ENCODE assay signal across 8 mouse cellular contexts in genomic region chr15:25715218-25715995, GRCm38 (mm10).
DNase-seq lines count a peak whose midpoint lies in the region; ATAC-seq lines count a peak whose summit lies in the region.

No protein-coding gene starts in this region.

- DNase-seq in retina, postnatal 1 day = peak; percentile 20
- no peak for DNase-seq in retina, embryonic 14.5 days (ENCODE audit: low spot score)
- DNase-seq in layer of hippocampus, adult 11-12 months (ENCODE audit: low spot score) = no peak
- no peak for DNase-seq in spleen, postnatal 36 days (ENCODE audit: low spot score in 2 of 2)

- H3K27me3 ChIP-seq in intestine, embryonic 15.5 days (replicated peaks) = no peaks in the 10 kb centered on the region
- no peaks in the 10 kb centered on the region for H3K27me3 ChIP-seq in liver, embryonic 16.5 days (ENCODE audit: control insufficient read depth, insufficient read depth, low read depth, low read length)

- H3K4me2 ChIP-seq in intestine, embryonic 15.5 days (replicated peaks) = no peak overlapping the region
- no peak overlapping the region for H3K4me2 ChIP-seq in liver, embryonic 16.5 days (ENCODE audit: low read depth, low read length)

- H3K4me3 ChIP-seq in intestine, embryonic 15.5 days (replicated peaks) = no peak overlapping the region
- H3K4me3 ChIP-seq in liver, embryonic 16.5 days (ENCODE audit: low read depth, low read length) = no peak overlapping the region

- WGBS in intestine, embryonic 15.5 days = 74% methylated on average over 10 of the region's 10 CpGs
- 54% methylated on average over 10 of the region's 10 CpGs for WGBS in liver, embryonic 16.5 days (ENCODE audit: insufficient replicate concordance)

- H3K4me1 ChIP-seq in intestine, embryonic 15.5 days (replicated peaks) = peaks cover 7% of the 10 kb centered on the region
- H3K4me1 ChIP-seq in liver, embryonic 16.5 days (ENCODE audit: control insufficient read depth, low read depth, low read length) = peaks cover 3% of the 10 kb centered on the region; the same call in 1 of the 2 replicates

- no peaks in the 10 kb centered on the region; the same call in 1 of the 2 replicates for H3K36me3 ChIP-seq in intestine, embryonic 15.5 days
- no peaks in the 10 kb centered on the region for H3K36me3 ChIP-seq in liver, embryonic 16.5 days (ENCODE audit: control insufficient read depth, insufficient read depth)

- no peaks in the 10 kb centered on the region for H3K9me3 ChIP-seq in intestine, embryonic 15.5 days
- no peaks in the 10 kb centered on the region for H3K9me3 ChIP-seq in liver, embryonic 16.5 days (replicated peaks; ENCODE audit: control insufficient read depth, low read length)

- peak; percentile 74 for ATAC-seq in intestine, embryonic 15.5 days
- ATAC-seq in liver, embryonic 16.5 days (ENCODE audit: low read depth) = peak; percentile 58
- no peak for ATAC-seq in megakaryocyte progenitor cell, adult 5-6 weeks (replicated peaks; ENCODE audit: poor library complexity)
- ATAC-seq in activated CD4-positive, CD25-positive, alpha-beta regulatory T cell, adult 4 months = no peak

- no peak overlapping the region for H3K9ac ChIP-seq in intestine, embryonic 15.5 days
- H3K9ac ChIP-seq in liver, embryonic 16.5 days (ENCODE audit: low read depth, low read length) = no peak overlapping the region

- no peak overlapping the region; the same call in 1 of the 2 replicates for H3K27ac ChIP-seq in intestine, embryonic 15.5 days
- peak overlapping the region; percentile 59 for H3K27ac ChIP-seq in liver, embryonic 16.5 days (ENCODE audit: low read length)

Comparison
In these comparisons a context has a peak if more than half of its experiments do, and no peak if none do; other contexts are left out.
1. ATAC-seq: peak in intestine, embryonic 15.5 days (single experiment) and liver, embryonic 16.5 days (single experiment); none in megakaryocyte progenitor cell, adult 5-6 weeks (single experiment) and activated CD4-positive, CD25-positive, alpha-beta regulatory T cell, adult 4 months (single experiment).